Mouse (Mus musculus): ENCODE results near the gene Ms4a4b. TPM values are rescaled to one million over a fixed set of nuclear protein-coding genes. Genes with fewer than 3 reads are reported as not detected.
"Not testable (repeated sequence)": the region's sequence is repeated elsewhere in the genome, so short reads cannot be mapped to it uniquely, and the experiment has no call there.

Ms4a4b gene
- total RNA-seq, 2 experiments from 2014 or later, result 0.71 to 1.6 TPM

DNA sequence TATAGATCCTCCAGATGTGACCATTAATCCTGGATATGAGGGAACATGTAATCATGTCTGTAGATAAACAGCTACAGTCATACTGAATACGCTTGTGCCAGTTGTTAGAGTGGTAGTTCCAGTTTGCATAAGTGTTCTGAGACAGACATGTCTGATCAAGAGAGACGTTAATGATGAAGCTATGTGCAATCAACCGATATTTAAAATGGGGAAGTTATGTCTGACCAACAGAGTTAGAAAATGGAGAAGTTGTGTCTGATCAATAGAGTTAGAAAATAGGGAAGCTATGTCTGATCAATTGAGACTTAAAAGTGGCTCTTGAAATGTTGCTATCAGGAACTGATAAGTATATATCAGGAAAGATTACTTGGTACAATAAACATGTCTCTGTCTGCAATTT is 41.9 kb downstream of the Ms4a4b start:
- no peak for DNase-seq (ENCODE audit: low spot score in 2 of 2)

DNA sequence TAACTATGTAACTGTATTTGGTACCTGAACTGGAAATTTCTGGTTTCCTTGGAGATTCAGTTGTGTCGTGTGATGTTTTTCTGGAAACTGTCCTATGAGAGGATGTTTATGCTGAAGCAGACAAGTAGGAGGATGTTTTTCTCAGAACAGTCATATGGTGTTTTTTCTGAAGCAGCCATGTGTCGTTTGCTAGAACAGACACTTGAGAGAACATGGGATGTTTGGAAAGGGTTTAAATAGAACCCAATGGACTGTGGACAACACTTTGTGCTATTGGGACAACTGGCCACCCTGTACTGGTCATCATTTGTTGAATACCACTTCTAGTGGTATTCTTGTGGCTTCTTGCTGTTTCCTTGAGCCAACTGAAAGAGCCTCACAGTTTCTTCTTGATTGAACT is 42.4 kb downstream of the Ms4a4b start, which contains the start of gene Gm8369:
Gene Gm8369, plus strand, starts transcription at position 193 of the 400 bp plus-strand sequence.
- no peak for DNase-seq (ENCODE audit: low spot score in 2 of 2)

DNA sequence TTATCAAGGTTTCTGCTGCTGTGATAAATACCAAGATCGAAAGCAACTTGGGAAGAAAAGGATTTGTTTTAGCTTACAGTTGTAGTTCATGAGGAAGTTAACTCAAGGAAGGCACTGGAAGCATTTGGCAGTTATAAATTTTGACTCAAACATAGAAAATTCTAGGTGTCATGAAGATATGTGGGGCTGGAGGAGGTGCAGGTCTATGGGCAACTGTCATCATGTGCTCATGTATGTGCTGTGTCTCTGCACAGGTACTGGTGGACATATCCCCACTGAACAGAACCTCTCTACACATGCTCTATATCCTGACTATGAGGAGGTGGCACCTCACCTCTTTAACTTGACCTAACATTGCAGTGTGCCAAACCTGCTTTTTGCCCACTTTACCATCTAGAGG is 43.2 kb downstream of the Ms4a4b start:
- no peak for DNase-seq (ENCODE audit: low spot score in 2 of 2)

DNA sequence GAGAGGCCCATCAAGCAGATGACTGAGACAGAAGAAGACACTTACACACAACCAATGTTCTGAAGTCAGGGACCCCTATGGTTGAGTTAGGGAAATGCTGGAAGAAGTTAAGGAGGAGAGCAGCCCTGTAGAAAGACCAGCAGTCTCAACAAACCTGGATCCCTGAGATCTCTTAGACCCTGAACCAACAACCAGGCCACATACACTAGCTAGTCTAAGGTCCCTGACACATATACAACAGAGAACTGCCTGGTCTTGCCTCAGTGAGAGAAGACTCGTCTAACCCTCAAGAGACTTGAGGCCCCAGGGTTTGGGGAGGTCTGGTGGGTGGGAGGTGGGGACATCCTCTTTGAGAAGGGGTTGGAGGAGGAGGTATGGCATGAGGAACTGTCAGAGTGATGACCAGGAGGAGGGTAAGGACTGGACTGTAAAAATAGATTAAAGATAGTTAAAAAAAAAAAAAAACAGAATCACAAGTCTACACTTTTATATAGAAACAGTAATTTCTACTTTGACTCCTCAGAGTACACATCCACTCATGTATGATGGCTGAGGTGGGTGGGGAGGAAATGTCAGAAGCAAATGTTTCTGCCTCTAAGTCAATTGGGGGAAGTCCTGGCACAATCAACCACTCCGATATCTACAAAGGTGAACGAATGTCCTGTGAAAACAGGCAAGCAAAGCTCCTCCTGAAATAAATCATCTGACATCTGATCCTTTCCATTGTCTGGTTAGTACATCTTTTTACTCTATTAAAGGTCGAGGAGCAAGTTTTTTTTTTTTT is 48.2 kb downstream of the Ms4a4b start:
- DNase-seq (ENCODE audit: low spot score in 2 of 2), result no peak

DNA sequence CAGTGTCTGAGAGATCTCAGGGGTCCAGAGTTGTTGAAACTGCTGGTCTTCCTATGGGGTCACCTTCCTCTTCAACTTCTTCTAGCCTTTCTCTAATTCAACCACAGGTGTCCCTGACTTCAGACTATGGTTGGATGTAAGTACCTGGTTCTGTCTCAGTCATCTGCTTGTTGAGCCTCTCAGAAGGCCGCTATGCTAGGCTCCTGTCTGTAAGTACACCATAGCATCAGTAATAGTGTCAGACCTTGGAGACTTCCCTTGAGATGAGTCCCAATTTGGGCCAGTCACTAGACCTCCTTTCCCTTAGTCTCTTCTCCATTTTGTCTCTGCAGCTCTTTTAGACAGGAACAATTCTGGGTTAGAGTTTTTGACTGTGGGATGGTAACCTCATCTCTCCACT is 49.3 kb downstream of the Ms4a4b start:
- DNase-seq (ENCODE audit: low spot score in 2 of 2), result no peak

DNA sequence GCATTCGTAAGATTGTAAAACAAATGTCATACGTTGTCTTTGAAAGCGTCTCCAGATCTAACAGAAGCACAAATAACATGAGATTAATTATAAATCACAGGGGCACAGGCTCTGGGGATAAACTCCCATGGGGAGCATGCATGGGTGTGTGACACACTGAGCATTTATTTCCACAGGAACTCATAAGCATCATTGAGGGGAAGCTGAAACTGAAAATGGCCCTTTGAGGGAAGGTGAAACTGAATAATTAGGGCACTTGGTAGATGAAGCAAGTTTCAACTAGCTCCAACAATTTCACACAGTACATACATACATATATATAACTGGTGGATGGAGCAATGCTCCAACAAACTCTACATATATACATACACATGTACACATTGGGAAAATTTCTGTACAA is 51.2 kb downstream of the Ms4a4b start:
- DNase-seq (ENCODE audit: low spot score in 2 of 2), result no peak

DNA sequence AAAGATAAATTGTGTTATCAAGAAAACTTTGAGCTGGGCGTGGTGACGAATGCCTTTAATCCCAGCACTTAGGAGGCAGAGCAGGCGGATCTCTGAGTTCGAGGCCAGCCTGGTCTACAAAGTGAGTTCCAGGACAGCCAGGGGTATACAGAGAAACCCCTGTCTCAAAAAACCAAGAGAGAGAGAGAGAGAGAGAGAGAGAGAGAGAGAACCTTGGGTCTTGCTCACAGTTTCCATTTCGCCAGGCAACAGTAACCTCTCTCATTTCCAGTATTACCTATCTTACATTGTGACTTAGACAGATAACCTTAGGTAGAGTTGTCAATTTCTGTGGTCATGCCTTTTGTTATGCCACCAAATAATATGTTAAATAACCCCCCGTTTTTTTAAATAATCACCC is 53.0 kb downstream of the Ms4a4b start:
- no peak for DNase-seq (ENCODE audit: low spot score in 2 of 2)

DNA sequence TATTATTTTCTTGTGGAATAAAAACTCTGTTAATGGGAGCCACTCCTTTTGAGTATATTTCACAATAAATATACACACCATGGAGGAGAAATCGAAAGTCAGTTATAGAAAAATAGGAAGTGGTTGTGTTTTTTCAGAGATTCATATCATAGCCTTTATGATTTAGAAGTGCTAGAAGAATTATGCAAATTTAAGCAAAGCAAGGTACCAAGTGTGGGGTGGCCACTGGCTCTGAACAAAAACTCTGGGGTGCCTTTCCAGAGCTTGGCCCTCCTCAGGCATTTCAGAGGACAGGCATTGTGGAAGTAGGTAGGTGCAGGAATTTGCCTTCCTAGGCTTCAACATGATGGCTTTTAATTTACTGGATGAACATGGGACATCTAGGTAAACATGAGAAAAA is 53.9 kb downstream of the Ms4a4b start:
- not testable (repeated sequence) for DNase-seq (ENCODE audit: low spot score in 2 of 2)

DNA sequence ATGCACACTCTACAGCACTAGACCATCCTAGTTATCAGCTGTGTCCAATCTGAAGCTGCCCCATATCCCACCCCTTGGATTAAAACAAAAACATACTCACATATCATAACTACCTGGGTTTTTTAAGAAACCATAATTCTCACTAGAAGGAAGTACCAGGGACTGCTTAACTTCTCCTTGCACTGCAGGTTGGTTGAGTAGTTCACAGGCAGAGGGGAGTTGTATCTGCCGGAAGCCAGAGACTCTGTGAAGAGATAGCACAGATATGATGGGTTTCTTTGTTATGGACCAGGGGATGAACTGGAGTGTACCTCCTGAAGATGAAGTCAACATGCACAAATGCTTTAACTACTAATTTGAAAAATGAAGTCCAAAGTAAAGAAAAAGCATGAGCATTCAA is 57.4 kb downstream of the Ms4a4b start:
- DNase-seq (ENCODE audit: low spot score in 2 of 2), result no peak

DNA sequence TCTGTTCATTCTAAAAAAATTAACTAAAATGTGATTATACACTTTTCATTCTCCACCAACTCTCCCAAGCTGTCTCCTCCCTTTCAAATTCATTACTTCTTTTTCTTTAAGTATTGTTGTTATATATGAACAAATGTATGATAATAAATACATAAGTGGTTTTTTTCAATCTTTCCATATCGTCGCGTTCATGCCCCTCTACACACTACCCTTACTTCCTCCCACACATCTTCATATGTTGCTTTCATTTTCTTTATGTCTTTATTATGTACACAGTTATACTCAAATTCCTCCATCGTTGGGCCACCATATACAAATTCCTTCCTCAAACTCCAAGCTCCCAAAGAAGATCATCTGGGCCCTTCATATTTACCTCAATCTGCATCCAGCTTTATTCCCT is 58.0 kb downstream of the Ms4a4b start:
- DNase-seq (ENCODE audit: low spot score in 2 of 2), result no peak

DNA sequence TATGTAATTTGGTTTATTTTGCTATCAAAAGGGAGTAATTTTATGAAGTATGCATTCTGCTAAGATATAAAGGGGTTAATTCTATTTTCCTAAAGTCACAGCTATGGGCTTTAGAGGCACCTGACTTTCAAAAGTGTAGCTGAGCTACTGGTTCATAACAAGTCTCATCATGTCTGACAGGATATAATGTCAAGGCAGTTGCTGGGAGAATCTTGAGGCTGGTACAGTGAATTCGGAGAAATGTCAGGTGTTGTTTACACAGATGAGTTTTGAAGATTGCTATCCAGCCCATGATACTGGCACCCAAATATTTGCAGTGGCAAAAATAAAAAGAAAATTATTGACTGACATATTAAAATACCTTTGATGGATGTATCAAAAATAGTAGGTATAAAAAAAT is 61.5 kb downstream of the Ms4a4b start:
- no peak for DNase-seq (ENCODE audit: low spot score in 2 of 2)

DNA sequence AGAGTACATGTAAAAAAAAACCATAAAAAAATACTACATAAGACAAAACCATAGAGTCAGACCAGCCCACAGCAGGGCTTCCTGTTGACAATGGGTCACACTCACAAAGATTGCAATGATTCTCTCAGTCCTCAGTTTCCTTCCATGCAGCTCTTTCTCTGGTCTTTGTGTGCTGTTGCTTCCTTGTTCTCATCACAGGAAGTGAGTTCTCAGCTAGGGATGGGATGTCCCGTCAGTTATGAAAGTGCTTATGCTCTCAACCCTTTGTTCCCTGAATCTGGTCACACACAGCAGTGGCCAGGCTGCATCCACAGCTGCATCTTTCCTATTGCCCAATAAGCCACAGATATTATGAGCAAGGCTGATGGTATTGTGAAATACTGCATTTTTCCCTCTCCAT is 70.1 kb downstream of the Ms4a4b start:
- DNase-seq (ENCODE audit: low spot score in 2 of 2), result no peak

DNA sequence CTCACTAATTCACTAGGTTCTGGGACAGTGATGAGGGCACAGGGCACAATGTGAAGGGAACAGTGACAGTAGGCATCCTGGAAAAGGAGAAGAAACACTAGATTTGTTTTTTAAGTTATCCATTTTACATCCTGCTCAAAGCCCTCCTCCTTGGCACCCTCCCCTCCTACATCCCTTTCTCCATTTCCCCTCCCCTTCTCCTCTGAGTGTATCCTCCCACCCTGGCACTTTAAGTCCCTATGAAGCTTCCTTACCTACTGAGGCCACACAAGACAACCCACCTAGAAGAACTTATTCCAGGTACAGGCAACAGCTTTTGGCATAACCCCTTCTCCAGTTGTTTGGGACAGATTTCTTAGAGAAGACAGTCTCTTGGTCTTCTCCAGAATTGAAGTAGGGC is 72.9 kb downstream of the Ms4a4b start, which contains the start of gene Ms4a6b:
Gene Ms4a6b, plus strand, starts transcription at position 267 of the 400 bp plus-strand sequence.
- no peak for DNase-seq (ENCODE audit: low spot score in 2 of 2)

Other genes with a start within 250 kb of the Ms4a4b start
- gene Ms4a13, start 246.8 kb upstream of the Ms4a4b start, total RNA-seq (2021), result not detected
- not detected for gene Ms4a12, start 211.1 kb upstream of the Ms4a4b start, total RNA-seq (2021)
- 1 to 10 TPM in 1 of 2 experiments, under 1 TPM in 1; 0.50 to 1.2 TPM for gene Ms4a1, start 177.3 kb upstream of the Ms4a4b start, total RNA-seq (2021)
- not detected for gene Ms4a5, start 159.7 kb upstream of the Ms4a4b start, total RNA-seq (2021)
- gene Ms4a14, start 129.1 kb upstream of the Ms4a4b start, total RNA-seq (2021), result under 1 TPM; 0.08 to 0.11 TPM
- 1 to 10 TPM; 2.3 to 3.1 TPM for gene Ms4a7, start 107.4 kb upstream of the Ms4a4b start, total RNA-seq (2021)
- gene Ms4a4a, start 68.0 kb upstream of the Ms4a4b start, total RNA-seq (2021), result 1 to 10 TPM; 5.4 to 6.5 TPM
- not detected for gene Ms4a4c, start 38.8 kb upstream of the Ms4a4b start, total RNA-seq (2021)
- 10 to 100 TPM; 10.2 to 10.3 TPM for gene Ms4a6c, start 25.8 kb downstream of the Ms4a4b start, total RNA-seq (2021)
- gene Gm8369, start 42.4 kb downstream of the Ms4a4b start, total RNA-seq (2021), result not detected
- gene Ms4a6b, start 73.0 kb downstream of the Ms4a4b start, total RNA-seq (2021), result 1 to 10 TPM; 4.4 to 5.5 TPM
- under 1 TPM; 0.39 to 0.68 TPM for gene Ms4a4d, start 93.2 kb downstream of the Ms4a4b start, total RNA-seq (2021)
- 1 to 10 TPM; 3.7 to 4.4 TPM for gene Ms4a6d, start 161.3 kb downstream of the Ms4a4b start, total RNA-seq (2021)
- under 1 TPM; 0.20 to 0.98 TPM for gene Ms4a2, start 180.2 kb downstream of the Ms4a4b start, total RNA-seq (2021)
- gene Ms4a3, start 197.3 kb downstream of the Ms4a4b start, total RNA-seq (2021), result 1 to 10 TPM in 1 of 2 experiments, under 1 TPM in 1; 0.53 to 1.2 TPM
- gene Oosp2, start 217.0 kb downstream of the Ms4a4b start, total RNA-seq (2021), result not detected
- under 1 TPM in 1 of 2 experiments, not detected in 1; 0.96 TPM for gene Oosp1, start 247.6 kb downstream of the Ms4a4b start, total RNA-seq (2021)